Mouse (Mus musculus): ENCODE measurements at regions not wholly inside any gene's neighbourhood (a gene's known extent, or its start where the extent isn't known, plus 50 kb on each side); places are given as distances from the start of the nearest gene placed in this dataset.

GRCm38 (mm10) chr12:67326326-67326725, 104.0 kb upstream of the Mdga2 start:
- no peak for TF ChIP-seq GABPA (IDR thresholded peaks at IDR 0.05; ENCODE audit: low read depth, low read length)
- TF ChIP-seq E2F4 (IDR thresholded peaks at IDR 0.05; ENCODE audit: borderline replicate concordance, low read depth, low read length), result no peak
- TF ChIP-seq MYB (IDR thresholded peaks at IDR 0.05; ENCODE audit: low read depth, low read length), result no peak
- TF ChIP-seq UBTF (IDR thresholded peaks at IDR 0.05; ENCODE audit: borderline replicate concordance, insufficient read depth, low read depth, low read length), result no peak
- TF ChIP-seq JUND (IDR thresholded peaks at IDR 0.05; ENCODE audit: low read depth, low read length), result no peak
- TF ChIP-seq CTCF (IDR thresholded peaks at IDR 0.05 in 2 of 3, conservative IDR thresholded peaks at IDR 0.05 in 1 of 3; ENCODE audit: control insufficient read depth in 1 of 3, insufficient read depth in 1 of 3, low read depth in 2 of 3, low read length in 3 of 3, poor library complexity in 1 of 3, severe bottlenecking in 1 of 3), result no peak
- TF ChIP-seq MAX (IDR thresholded peaks at IDR 0.05; ENCODE audit: low read length), result no peak
- TF ChIP-seq USF1 (IDR thresholded peaks at IDR 0.05; ENCODE audit: low read depth, low read length), result no peak
- no peak for TF ChIP-seq ZC3H11A (IDR thresholded peaks at IDR 0.05; ENCODE audit: low read depth, low read length)
- TF ChIP-seq EP300 (IDR thresholded peaks at IDR 0.05; ENCODE audit: low read depth in 1 of 2, low read length in 2 of 2), result no peak
- TF ChIP-seq POLR2A (IDR thresholded peaks at IDR 0.05; ENCODE audit: control insufficient read depth in 1 of 2, insufficient read depth in 1 of 2, low read depth in 1 of 2, low read length in 2 of 2, poor library complexity in 1 of 2), result no peak
- TF ChIP-seq TCF12 (IDR thresholded peaks at IDR 0.05; ENCODE audit: low read depth, low read length), result no peak
- TF ChIP-seq NRF1 (IDR thresholded peaks at IDR 0.05; ENCODE audit: insufficient read depth, low read depth, low read length, poor library complexity, severe bottlenecking), result no peak

All from MEL (cell line).